Mouse (Mus musculus) olfactory bulb, adult 2 months (tissue): Measurements from ENCODE around the gene Rac1.

Source experiments
- CTCF ChIP-seq: fragments of 200-500 bp; IDR thresholded peaks from 2 replicates; pipeline ENCODE4 v1.5.1; 2012; ENCODE audit warnings: low read depth, mild to moderate bottlenecking, low read length, moderate library complexity; ENCODE audit not compliant: insufficient read depth
- POLR2A ChIP-seq: fragments of 200-500 bp; IDR thresholded peaks from 2 replicates; pipeline ENCODE4 v1.6.1; 2012; ENCODE audit warnings: mild to moderate bottlenecking, low read depth, low read length, moderate library complexity; ENCODE audit not compliant: insufficient read depth

GRCm38 (mm10) chr5:143487193-143487592, 40.6 kb downstream of the Rac1 start:
- no peak for TF ChIP-seq CTCF
- TF ChIP-seq POLR2A = no peak
